Mouse (Mus musculus): ENCODE measurements around the gene Ren1. TPM values are rescaled to one million over a fixed set of nuclear protein-coding genes. Genes with fewer than 3 reads are reported as not detected.

Gene Ren1
- total and polyA plus RNA-seq, 2 experiments from 2014 or later = 0.07 TPM; not detected in 1

DNA sequence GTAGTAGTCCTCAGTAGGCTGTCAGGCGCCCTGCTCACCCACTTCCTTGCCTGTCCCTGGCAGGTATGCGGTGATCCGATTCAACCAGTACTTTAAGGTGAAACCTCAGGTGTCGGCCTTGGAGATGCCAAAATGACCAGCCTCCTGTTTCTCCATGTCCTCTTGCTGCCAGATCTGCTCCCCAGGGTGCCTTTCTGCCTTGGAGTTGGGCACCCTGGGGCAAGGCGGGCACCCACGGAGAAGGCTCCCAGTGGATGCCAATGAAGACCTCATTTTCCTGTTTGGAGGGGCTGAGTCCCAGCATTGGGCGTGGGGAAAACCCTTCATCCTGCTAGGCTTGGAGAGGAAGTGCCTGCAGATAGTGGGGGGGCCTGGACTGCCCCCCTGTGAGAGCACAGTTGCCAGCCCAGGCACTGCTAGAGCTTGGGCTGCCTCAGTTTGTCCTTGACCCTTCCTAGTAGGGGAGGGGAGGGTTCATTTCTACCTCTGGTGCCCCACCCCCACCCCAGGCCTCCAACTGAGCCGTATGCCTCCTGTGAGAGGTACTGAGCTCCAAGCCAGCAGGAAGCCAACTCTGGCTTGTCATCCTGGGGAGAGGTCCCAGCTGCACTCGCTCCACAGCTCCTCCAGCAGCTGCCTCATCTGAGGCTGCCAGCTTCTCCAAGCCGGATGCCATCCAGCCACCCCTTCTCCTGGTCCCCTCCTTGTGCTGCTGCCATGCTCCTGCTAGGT, 29.1 kb downstream of the Ren1 start:
- H3K36me3 ChIP-seq (replicated peaks; ENCODE audit: control insufficient read depth, insufficient read depth, low read length) = no peaks in the 10 kb centered on the region
- TF ChIP-seq EP300 (IDR thresholded peaks at IDR 0.05; ENCODE audit: low read depth) (no peak), CTCF (IDR thresholded peaks at IDR 0.05; ENCODE audit: low read depth) (no peak)
- H3K4me1 ChIP-seq (ENCODE audit: control insufficient read depth, insufficient read depth) = no peaks in the 10 kb centered on the region
- no peak overlapping the region for H3K27ac ChIP-seq (ENCODE audit: low read depth)
- DNase-seq (ENCODE audit: low spot score) (no peak), ATAC-seq (ENCODE audit: insufficient read depth, low read depth) (no peak)
- WGBS = 57% methylated on average over 9 of the region's 10 CpGs
- H3K4me3 ChIP-seq (ENCODE audit: low read depth, low read length) = no peak overlapping the region
- no peak overlapping the region for H3K9ac ChIP-seq (replicated peaks; ENCODE audit: low read depth, low read length)
- no peaks in the 10 kb centered on the region for H3K9me3 ChIP-seq (replicated peaks; ENCODE audit: control insufficient read depth, low read length)
- H3K27me3 ChIP-seq (ENCODE audit: control insufficient read depth, insufficient read depth, low read length) = no peaks in the 10 kb centered on the region
- no peak overlapping the region for H3K4me2 ChIP-seq (ENCODE audit: low read depth, low read length)

- no peak for DNase-seq (ENCODE audit: low spot score)
- Histone ChIP-seq H3K4me1 (ENCODE audit: control insufficient read depth, insufficient read depth) (no peaks in the 10 kb centered on the region), H3K4me2 (ENCODE audit: low read depth, low read length) (no peak overlapping the region), H3K27me3 (ENCODE audit: control insufficient read depth, insufficient read depth, low read length) (no peaks in the 10 kb centered on the region), H3K9ac (replicated peaks; ENCODE audit: low read depth, low read length) (no peak overlapping the region), H3K9me3 (replicated peaks; ENCODE audit: control insufficient read depth, low read length) (no peaks in the 10 kb centered on the region), H3K4me3 (ENCODE audit: low read depth, low read length) (no peak overlapping the region), H3K36me3 (replicated peaks; ENCODE audit: control insufficient read depth, insufficient read depth, low read length) (peaks cover 2% of the 10 kb centered on the region; the same call in 1 of the 2 replicates), H3K27ac (ENCODE audit: low read depth) (no peak overlapping the region)
- no peak for ATAC-seq (ENCODE audit: insufficient read depth, low read depth)
- no peak for TF ChIP-seq CTCF (IDR thresholded peaks at IDR 0.05; ENCODE audit: low read depth)
- TF ChIP-seq EP300 (IDR thresholded peaks at IDR 0.05; ENCODE audit: low read depth) = no peak
- WGBS = 67% methylated on average over 3 of the region's 3 CpGs
These were observed 29.6 kb downstream of the Ren1 start for GRCm38 (mm10) chr1:133379986-133380320.

DNA sequence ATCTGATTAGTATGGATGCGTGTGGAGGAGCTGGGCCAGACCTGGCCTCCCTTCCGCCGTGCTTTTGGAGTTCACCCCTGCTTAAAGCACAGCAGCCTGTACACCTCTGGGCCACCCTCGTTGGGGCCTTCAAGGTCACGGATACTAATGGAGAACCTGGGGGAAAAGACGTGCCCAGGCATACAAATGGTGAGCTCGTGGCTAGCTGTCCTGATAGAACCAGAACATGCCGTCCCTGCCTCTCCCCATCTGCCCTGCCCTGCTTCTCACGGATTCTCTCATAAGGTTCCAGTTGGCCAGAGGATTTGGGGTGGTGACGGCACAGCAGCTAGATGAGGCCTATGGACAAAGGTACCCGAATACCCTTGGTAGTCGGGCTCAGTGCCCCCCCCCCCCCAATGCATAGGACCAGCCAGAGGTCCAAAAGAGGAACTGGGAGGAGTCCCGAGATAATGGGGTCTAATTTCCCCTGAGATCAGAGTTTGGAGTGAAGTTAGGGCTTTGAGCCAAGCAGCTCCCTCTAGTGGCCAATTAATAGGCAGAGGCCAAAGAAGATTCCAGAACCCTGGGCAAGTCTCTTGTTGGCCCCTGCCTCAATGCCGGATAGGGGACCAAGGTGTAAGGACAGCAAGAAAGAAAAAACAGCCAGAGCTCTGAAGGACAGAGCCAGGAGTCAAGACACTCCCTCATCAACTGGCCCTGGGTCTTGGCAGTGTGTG, 30.2 kb downstream of the Ren1 start:
- Histone ChIP-seq H3K9me3 (replicated peaks; ENCODE audit: control insufficient read depth, low read length) (no peaks in the 10 kb centered on the region), H3K4me2 (ENCODE audit: low read depth, low read length) (no peak overlapping the region), H3K27me3 (ENCODE audit: control insufficient read depth, insufficient read depth, low read length) (no peaks in the 10 kb centered on the region), H3K4me1 (ENCODE audit: control insufficient read depth, insufficient read depth) (0 out of 2 replicates have a peak, but pooled peaks cover under 1% of the 10 kb centered on the region), H3K36me3 (replicated peaks; ENCODE audit: control insufficient read depth, insufficient read depth, low read length) (peaks cover 4% of the 10 kb centered on the region; the same call in 1 of the 2 replicates), H3K27ac (ENCODE audit: low read depth) (no peak overlapping the region), H3K4me3 (ENCODE audit: low read depth, low read length) (no peak overlapping the region), H3K9ac (replicated peaks; ENCODE audit: low read depth, low read length) (no peak overlapping the region)
- DNase-seq (ENCODE audit: low spot score) (peak; percentile 64), ATAC-seq (ENCODE audit: insufficient read depth, low read depth) (no peak; the same call in 1 of the 2 replicates)
- TF ChIP-seq CTCF (IDR thresholded peaks at IDR 0.05; ENCODE audit: low read depth) (peak; percentile 69), EP300 (IDR thresholded peaks at IDR 0.05; ENCODE audit: low read depth) (no peak)
- 56% methylated on average over 14 of the region's 14 CpGs for WGBS

DNA sequence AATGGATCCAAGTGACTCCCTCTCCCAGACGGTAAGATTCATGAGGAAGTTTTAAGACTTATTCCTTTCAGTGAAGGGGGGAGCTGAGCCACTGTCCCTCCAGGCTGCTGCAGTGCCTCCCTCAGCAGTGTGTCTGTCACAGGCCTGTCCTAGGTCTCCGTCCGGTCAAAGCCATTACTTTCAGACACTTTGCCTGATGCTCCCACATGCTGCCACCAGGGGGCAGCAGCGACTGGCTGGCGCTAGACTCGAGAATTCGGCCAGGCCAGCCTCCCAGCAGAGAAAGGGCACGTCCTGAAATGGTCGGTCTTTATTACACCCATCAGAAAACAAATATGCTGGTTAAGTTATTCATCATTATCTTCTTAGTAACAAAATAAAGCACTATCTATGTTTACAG, 31.7 kb downstream of the Ren1 start:
- peak; percentile 47 for ATAC-seq (ENCODE audit: insufficient read depth, low read depth)
- H3K27ac ChIP-seq (ENCODE audit: low read depth) = no peak overlapping the region
- no peak for TF ChIP-seq EP300 (IDR thresholded peaks at IDR 0.05; ENCODE audit: low read depth)
- TF ChIP-seq CTCF (IDR thresholded peaks at IDR 0.05; ENCODE audit: low read depth) = peak; percentile 98
- no peak overlapping the region for H3K4me2 ChIP-seq (ENCODE audit: low read depth, low read length)
- H3K4me3 ChIP-seq (ENCODE audit: low read depth, low read length) = no peak overlapping the region
- H3K9me3 ChIP-seq (replicated peaks; ENCODE audit: control insufficient read depth, low read length) = no peaks in the 10 kb centered on the region
- no peaks in the 10 kb centered on the region for H3K27me3 ChIP-seq (ENCODE audit: control insufficient read depth, insufficient read depth, low read length)
- 4% methylated on average over 9 of the region's 9 CpGs for WGBS
- H3K4me1 ChIP-seq (ENCODE audit: control insufficient read depth, insufficient read depth) = 0 out of 2 replicates have a peak, but pooled peaks cover 5% of the 10 kb centered on the region
- peaks cover 4% of the 10 kb centered on the region; the same call in 1 of the 2 replicates for H3K36me3 ChIP-seq (replicated peaks; ENCODE audit: control insufficient read depth, insufficient read depth, low read length)
- peak; percentile 59 for DNase-seq (ENCODE audit: low spot score)
- H3K9ac ChIP-seq (replicated peaks; ENCODE audit: low read depth, low read length) = no peak overlapping the region

GRCm38 (mm10) chr1:133382552-133383155, 32.3 kb downstream of the Ren1 start:
- Histone ChIP-seq H3K4me3 (ENCODE audit: low read depth, low read length) (no peak overlapping the region), H3K27ac (ENCODE audit: low read depth) (0 out of 2 replicates have a peak overlapping the region, but pooled peaks have one; percentile 6), H3K4me1 (ENCODE audit: control insufficient read depth, insufficient read depth) (0 out of 2 replicates have a peak, but pooled peaks cover 5% of the 10 kb centered on the region), H3K9ac (replicated peaks; ENCODE audit: low read depth, low read length) (no peak overlapping the region), H3K36me3 (replicated peaks; ENCODE audit: control insufficient read depth, insufficient read depth, low read length) (peaks cover 8% of the 10 kb centered on the region; the same call in 1 of the 2 replicates), H3K27me3 (ENCODE audit: control insufficient read depth, insufficient read depth, low read length) (no peaks in the 10 kb centered on the region), H3K4me2 (ENCODE audit: low read depth, low read length) (no peak overlapping the region), H3K9me3 (replicated peaks; ENCODE audit: control insufficient read depth, low read length) (no peaks in the 10 kb centered on the region)
- no peak for ATAC-seq (ENCODE audit: insufficient read depth, low read depth)
- no peak for DNase-seq (ENCODE audit: low spot score)
- TF ChIP-seq CTCF (IDR thresholded peaks at IDR 0.05; ENCODE audit: low read depth) (no peak), EP300 (IDR thresholded peaks at IDR 0.05; ENCODE audit: low read depth) (no peak)
- WGBS = 57% methylated on average over 12 of the region's 12 CpGs

All from heart, postnatal 0 days (tissue).